Mouse (Mus musculus): Measurements from ENCODE around the gene Zbtb7b.

The Zbtb7b gene

DNA sequence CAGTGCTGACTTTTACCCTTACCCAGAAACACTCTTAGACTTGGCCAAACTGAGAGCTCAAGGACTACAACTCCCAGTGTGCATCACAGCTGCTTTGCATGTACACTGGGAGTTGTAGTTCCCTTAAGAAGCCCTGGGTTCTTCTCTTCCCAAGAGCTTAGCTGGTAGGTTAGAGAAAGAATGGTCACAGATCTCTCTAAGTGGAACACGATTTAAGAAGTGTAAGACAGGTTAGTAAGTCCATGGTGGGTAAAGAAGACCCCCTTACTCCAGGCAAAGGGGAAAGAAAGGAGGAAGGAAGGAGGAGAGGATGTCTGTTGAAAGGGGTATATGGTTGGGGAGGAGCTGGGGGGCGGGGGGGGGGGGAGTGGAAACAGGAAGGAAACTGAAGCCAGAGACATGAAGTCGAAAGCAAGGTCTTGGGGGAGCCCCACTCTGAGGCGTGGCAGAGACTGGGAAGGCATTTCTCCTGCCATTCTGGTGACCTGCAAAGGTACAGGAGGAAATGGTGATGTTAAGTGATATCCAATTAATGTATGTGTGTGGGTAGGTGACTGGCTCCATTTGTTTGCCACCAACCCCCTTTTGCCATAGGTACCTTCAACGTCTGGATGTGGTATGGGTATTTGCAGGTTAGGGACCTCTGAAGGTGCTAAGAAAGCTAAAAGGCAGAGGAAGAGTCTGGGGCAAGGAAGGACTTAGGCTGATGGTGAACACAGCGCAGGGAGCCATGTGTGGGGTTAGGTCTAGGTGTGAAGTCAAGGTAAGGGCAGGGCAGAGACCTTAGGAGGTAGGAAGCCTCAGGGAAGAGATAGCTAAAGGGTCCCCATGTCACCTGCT is 5.5 kb downstream of the Zbtb7b start:
- no peak for DNase-seq (ENCODE audit: low spot score)

DNA sequence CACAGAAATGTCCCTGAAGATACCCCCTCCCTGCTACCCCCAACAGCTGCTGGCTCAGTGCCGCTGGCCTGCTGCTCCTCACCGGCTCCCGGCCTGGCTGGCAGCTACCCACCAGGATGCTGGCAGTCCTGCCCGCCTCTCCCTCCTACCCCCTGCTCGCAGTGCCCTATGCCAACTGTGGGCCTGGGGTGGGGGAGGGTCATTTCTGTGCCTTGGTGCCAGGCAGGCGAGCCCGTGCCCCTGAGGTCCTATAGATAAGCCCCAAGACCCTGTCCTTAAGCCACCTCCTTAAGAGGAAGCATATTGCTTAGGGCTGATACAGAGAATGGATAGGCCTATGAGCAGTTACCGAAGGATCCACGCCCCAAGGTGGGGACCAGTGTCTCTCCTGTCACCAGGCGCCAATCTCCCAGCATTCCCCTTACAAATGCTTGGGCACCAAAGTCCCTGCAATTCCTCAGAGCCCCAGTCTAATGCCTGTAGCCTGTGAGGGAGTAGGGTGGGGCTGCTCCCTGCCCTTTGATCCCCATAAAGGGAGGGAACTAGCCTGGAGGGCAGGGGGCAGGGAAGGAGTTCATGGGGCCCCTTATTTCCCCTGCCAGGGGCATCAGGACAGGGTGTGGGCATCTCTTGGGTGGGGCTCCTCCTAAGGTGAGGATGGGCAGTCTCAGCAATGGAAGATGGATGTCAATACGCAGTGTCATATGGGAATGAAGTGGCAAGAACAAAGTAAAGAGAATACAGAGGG is 6.3 kb downstream of the Zbtb7b start:
- no peak for DNase-seq (ENCODE audit: low spot score)

DNA sequence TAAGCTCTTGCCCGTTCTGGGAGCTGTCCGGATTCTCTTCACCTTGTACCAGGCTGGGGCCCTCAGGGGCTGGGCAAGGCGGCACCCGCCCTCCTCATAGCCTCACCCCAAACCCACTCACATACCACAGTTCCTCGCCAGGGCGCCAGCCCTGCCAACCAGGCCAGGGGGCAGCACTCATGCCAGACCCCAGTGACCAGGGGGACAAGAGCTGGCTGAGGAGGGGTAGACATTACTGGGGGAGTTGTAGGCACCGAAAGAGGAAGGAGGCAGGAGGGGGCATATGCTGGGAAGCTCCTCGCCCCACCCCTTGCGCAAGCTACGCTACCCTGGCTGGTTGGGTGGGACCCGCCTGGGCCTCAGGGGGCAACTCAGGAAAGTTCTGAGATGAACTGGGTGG is 6.9 kb downstream of the Zbtb7b start:
- no peak for DNase-seq (ENCODE audit: low spot score)

DNA sequence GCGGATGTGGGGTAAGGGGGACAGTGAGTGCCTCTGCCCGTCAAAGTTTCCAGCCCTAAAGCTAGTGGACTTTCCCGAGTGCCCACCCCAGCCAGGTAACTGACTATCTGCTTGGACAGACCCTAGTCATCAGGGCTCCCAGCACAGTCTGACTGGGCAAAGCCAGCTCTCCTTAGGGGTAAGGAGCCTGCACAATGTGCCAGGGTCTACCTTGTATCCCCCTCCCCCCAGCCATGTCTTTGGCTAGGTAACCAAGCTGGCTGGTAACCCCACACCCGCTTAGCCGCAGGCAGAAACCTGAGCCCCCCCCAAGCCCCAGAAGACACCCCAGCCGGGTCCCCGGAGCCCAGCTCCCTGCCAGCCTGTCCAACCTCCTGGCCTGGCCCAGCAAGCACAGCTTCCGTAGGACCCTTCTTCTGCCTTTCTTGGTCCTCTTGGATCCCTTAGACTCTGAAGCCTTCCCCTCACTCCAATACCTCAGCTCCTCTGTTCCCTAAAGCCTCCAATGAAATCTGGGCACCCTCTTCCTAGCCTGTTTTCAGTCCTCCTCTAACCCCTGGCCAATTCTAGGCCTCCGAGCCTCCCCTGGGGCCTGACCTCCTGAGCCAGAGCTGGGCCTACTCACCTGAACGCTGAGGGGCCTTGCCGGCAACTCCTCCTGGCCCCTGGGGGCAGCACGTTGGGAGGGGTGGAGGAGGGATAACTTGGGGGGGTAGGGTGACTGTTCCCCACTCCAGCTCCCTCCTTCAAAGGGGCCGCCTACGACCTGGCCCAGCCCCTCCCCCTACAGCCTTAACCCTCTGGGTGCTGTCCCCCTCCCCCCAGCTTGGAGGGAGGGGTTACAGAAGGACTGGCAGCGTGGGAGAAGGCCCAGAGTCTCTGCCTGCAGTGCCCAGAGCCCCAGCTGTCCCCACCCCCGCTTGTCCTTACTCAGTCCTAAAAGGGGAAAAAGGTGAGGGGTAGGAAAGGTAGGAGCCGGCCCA is 7.8 kb downstream of the Zbtb7b start:
- no peak for DNase-seq (ENCODE audit: low spot score)

DNA sequence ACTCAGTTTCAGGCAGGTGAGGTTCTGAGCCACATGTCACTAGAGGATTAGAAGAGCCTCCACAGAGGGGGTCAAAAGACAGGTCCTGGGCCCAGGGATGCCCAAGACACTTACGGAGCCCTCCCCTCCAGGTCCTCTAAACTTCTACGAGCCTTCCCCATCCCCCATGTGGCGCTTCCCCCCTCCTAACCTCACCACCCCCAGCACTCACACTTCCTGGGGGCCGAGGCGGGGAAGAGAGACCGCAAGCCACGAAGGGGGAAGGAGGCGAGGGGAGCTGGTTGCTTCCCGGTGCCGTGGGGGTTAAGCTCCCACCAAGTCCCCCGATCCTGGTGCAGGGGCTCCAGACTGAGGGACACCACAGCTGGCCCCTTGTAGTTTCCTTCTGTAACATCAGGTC is 9.1 kb downstream of the Zbtb7b start:
- no peak for DNase-seq (ENCODE audit: low spot score)

DNA sequence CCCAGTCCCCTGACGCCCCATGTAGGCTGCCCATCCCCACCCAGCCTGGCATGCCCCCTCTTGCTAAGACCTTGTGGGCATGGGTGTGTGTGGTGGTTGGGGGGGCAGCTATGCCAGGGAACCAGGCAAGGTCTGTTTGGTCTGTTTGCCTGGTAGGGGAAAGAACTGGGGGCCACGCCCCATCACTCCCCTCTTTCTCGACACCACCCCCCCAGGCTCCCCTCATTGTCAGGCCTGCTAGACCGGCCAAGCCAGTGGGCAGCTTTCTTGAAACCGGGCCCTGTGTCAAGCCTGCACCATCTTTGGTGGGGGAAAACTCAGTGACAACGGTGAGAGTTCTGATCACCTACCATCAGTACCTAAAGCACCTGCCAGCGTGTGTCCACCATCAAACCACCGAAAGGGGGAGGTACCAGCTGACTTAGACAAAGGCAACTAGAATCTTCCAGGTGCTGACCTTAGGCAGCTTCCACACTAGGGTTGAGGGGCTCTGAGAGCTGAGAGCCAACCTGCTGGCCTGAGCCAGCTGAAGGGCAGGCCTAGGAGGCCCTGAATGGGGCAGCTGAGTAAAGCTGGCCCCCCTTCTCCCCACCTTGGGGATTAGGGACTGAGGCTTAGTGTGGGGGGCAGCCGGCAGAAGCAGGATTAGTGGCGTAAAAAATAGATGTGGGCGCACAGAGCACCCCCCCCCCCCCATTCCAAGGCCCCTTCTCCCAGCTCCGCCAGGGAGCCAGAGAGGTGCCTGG is 10.1 kb downstream of the Zbtb7b start:
- no peak for DNase-seq (ENCODE audit: low spot score)

DNA sequence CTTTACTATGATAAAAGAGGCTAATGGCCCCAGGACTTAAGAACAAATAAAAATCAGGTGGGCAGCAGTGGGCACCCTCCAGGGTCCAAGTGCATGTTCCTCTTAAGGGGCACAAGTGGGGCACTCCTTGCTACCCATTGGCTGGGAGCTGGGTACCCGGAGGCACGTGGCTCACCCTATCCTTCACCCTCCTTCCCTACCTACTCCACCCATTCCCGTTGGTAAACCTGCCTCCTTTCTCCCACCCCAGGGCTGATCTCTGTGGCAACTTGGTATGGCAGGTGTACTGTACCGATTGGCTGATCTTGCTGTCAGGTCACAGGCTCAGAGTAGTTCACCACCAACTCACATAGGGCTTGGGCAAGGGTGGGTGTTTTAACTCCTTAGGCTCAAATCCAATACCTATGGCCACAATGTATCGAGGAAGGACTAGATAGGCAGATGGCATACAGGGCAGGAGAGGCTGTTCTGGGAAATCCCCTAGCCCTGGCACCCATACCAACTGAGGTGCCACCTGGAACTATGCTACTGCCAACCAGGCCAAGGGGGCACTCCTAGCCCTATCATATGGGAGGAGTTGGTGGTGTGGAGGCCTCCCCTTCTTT is 10.8 kb downstream of the Zbtb7b start:
- no peak for DNase-seq (ENCODE audit: low spot score)

DNA sequence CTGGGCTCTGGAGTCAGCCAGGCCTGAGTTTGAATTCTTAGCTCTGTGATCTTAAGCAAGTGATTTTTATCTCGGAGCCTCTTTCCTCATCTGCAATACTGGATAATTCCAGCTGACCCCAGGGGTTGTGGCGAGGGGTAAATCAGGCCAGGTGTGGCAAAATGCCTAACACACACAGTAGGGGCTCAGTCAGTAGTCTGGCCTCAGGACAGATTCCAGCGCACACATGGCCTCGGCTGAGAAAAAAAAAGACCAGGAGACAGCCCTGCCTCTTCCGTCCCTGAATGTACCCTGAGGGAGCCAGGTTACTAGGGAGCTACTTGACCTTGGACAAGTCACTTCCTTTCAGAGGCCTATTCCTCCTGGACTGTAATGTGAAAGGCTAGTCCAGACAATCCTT is 11.6 kb downstream of the Zbtb7b start:
- DNase-seq (ENCODE audit: low spot score): no peak

DNA sequence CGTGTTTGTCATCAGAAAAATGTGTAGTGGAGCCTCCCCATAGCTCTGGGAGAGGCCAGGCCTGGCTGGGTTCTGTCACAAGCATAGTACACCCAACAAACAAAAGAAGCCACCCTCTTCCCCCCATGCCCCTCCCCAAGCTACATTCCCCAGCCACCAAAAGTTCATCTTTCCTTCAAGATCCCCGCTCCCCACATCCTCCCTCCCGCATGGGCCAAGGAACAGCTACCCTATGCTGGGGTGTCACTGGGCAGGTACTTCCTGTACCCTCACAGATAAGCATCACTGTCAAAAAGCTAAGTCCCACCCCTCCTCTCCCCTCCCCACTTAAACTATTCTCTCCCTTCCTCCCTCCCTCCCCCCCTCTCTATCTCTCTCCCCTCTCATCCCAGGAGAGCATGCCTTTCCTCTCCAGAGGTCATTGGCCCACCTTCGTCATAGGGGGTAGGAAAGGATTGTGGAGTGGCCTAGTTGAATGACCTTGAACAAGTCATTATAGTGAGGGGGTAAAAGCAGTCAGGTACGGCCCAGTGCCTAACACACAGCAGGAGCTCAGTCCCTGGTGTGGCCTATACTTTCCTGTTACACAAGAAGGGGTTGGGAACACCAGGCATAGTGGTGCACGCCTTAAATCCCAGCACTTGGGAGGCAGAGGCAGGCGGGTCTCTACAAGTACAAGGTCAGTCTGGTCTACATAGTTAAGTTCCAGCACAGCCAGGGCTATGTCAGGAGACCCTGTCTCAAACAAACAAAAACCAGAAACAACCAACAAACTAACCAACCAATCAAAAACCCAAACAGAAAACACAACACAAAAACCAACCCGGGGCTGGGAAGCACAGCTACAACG is 12.3 kb downstream of the Zbtb7b start:
- no peak for DNase-seq (ENCODE audit: low spot score)

DNA sequence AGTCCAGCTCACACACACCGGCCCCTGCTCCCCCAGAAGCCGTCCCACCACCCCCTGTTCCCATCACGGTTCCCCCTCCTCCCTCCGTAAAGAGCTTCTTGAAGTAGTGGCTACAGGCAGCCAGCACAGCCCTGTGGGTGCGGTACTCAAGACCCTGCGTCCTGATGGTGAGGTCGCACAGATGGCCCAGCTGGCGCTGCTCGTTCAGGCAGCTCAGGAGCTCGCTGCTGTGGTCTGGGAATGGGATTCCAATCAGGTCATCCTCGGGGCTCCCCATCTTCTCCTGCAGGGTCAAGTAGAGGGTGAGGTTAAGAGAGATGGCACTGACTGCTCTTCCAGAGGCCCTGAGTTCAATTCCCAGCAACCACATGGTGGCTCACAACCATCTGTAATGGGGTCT is 13.3 kb downstream of the Zbtb7b start:
- no peak for DNase-seq (ENCODE audit: low spot score)

DNA sequence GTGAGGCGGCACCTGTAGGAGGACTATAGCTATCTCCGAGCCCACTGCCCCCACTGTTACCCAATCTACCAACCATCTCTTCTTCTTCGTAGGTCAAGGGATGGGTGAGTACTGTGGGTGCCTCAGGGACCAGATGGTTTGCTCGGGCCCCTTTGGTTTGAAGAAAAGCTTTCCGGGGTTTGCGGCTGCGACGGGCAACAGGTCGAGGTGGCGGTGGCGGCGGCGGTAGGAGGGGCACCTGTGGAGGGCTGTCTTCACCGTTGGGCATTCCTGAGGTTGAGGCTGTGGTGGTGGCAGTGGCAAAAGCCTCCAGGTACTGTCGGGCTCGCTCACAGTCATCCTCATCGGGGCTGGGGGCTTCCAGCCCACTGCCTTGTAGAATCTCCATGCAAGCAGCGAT is 13.9 kb downstream of the Zbtb7b start:
- no peak for DNase-seq (ENCODE audit: low spot score)

DNA sequence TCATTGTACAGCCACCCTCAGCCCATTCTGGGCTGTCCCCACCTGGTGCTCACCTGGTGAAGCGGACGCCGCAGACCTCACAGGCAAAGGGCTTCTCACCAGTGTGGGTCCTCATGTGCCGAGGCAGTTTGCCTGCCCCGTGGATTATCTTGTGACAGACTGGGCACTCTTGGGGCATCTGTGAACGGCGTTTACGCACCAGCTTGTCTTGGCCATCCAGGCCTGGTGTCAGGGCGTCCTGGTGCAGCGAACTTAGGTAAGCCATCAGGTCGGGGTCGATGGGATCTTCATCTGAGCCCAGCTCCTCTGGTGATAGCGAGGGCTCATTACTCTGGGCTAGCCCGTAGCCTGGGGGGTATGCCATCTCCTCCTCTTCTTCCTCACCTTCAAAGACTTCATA is 14.3 kb downstream of the Zbtb7b start:
- no peak for DNase-seq (ENCODE audit: low spot score)

DNA sequence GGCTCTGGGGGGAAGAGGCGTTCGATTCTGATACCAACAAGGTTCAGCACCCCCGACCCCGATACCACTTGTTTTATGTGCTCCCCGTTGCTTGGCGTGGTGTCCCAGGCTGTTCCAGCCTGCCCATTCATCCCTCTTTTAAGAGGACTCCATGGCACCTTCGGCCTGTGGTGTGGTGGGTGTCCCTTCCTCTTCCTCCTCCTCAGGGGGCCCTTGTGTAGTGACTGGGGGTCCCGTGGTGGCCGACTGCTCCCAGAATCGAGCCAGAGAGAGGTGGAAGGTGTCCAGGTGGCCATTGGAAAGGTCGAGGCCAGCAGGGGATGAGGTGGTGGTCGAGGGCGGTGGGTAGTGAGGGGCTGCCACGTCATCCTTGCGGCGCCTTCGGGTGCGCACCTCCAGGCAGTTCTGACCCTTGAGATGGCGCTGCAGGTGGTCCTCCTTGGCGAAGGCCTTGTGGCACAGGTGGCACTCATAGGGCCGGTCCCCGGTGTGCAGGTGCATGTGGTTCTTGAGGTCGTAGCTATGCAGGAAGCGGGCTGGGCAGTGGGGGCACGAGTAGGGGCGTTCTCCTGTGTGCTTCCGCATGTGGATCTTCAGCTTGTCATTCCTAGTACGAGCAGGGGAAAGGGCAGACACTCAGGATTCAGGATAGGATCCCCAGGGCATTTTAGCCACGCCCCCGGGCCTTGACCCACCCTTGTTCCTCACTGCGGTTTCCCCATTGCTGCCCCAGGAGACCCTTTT is 15.0 kb downstream of the Zbtb7b start:
- no peak for DNase-seq (ENCODE audit: low spot score)

DNA sequence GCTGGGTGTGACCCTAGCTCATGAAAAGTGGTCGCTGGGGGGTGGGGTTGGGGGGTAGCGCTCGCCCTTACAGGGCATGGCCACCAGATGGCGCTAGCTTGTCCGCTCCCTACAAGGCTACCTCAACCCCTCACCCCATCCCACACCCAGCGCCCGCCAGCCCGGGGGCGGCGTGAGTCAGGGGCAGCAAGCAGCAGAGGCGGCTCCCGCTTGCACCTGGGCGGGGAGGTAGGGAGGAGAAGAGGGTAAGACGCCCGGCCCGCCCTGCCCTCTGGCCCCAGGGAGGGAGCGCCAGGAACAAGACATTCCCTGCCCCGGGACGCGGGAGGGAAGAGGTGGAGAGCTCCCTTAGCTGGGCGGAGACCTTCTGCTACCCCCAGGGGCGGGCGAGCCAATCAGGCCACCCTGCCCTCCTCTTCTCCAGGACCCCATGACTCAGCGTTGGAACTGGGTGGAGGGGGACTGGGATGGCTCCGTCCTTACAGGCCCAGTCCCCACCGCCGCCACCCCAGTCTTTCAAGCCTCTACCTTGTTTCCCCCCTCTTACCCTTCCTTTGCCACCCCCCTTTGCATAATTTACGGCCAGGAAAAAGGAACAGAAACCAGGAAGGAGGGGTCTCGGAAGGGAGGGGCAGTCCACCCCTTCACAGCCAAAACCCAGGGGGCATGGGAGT is 16.0 kb downstream of the Zbtb7b start:
- no peak for DNase-seq (ENCODE audit: low spot score)

DNA sequence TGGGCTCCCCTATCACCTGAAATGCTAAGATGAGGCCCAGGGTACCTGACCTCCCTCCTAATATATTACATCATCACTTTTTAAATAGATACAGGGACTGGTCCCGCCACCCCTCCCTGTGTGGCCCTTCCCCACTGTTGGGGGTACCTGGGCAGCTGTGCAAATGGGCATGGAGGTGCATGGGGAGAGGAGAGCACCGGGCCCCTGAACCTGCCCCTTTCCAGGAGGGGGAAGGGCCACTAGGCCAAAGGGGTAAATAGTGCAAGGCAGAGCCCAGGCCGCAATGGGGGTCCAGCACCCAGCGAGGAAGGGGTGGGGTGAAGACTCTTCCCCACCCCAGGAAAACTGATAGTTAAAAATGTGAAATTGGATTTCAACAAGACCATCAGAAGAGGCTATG is 16.7 kb downstream of the Zbtb7b start:
- no peak for DNase-seq (ENCODE audit: low spot score)

DNA sequence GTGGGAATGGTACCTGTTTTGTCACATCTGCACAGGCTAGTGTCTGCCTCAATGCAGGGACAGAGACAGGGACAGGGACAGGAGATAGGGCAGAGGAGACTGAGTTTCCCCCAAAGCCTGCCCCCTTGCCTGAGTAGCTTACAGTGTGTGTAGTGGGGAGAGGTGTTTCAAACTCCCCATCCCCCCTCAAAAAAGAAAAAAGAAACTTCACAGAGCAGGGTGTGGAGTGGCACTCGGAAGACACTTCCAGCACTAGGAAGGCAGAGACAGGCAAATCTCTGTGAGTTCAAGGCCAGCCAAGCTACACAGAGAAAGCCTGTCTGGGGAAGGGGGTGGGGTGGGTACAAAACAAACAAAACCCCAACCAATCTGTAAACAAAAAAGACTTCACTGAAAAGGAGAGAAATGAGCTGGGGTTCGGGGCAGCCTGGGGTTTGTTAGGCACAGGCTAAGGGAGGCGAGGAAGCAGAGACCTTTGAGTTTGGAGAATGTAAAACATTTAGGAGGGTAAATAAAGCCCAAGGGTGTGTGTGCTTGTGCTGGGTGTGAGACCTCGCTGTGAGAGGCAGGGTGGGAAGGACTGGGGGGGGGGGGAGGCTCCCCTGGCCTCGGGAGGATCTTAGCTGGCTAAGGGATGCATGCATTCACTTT is 20.9 kb downstream of the Zbtb7b start:
- DNase-seq (ENCODE audit: low spot score): no peak

DNA sequence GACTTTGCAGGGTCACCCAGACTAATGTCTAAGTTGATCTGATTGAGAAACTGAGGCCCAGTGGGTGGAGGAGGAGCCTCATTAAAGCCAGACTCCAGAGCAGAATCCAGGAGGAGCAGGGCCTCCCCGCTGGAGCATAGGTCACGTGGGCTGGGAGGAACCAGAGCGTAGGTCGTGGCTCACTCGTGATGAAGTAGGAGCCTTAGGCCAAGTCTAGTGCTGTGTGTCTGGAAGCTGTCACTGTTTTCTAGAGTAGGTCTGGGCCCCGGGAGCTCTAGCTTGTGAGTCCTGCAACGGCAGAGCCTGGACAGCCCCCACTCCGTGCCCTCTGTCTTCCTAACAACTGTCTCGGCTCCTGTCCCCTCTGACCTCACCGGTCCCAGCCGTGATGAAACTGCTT is 27.2 kb downstream of the Zbtb7b start:
- DNase-seq (ENCODE audit: low spot score): no peak
